Mouse (Mus musculus): ENCODE results near the gene Slc44a5. TPM values are rescaled to one million over a fixed set of nuclear protein-coding genes. Genes with fewer than 3 reads are reported as not detected.

Slc44a5 gene
- polyA plus RNA-seq, 1 experiment, result 0.35 TPM

DNA sequence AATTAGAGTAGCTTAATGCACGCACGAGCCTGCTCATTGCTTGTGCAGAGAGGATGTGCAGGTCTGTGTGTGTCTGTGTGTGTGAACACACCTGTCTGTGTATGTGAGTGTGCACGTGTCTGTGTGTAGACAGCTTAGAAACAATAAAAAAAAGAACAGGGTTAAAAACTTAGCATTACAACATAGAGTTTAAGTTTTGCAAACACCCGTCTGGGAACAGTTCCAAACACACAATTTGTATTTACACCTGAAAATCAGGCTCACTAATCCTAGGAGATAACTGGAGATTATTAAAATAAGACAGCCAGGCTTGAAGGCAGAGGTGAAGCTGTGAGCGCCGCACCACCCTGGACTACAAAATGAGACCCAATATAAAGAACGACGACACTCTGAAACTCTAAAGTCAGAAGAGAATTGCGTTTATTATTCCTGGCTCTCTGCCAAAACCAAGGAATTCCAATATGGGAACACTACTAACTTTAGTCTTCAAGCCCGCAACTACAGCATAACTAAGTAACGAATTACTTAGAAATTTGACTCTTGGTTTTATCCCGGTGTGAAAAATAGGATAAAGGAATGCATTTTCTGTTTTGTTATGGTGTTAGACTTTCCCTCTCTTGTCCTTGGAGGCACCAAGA is 30.1 kb upstream of the Slc44a5 start:
- Histone ChIP-seq H3K4me3 (ENCODE audit: insufficient read depth, low read length) (peak overlapping the region; percentile 79), H3K27ac (ENCODE audit: insufficient read depth, low read length) (peak overlapping the region; percentile 81), H3K4me1 (ENCODE audit: control insufficient read depth, insufficient read depth, low read length) (peaks cover 5% of the 10 kb centered on the region; the same call in 1 of the 2 replicates)
- TF ChIP-seq CTCF (IDR thresholded peaks at IDR 0.05; ENCODE audit: borderline replicate concordance, insufficient read depth, low read length), result no peak
- no peak for TF ChIP-seq POLR2A (IDR thresholded peaks at IDR 0.05; ENCODE audit: low read depth, low read length)

DNA sequence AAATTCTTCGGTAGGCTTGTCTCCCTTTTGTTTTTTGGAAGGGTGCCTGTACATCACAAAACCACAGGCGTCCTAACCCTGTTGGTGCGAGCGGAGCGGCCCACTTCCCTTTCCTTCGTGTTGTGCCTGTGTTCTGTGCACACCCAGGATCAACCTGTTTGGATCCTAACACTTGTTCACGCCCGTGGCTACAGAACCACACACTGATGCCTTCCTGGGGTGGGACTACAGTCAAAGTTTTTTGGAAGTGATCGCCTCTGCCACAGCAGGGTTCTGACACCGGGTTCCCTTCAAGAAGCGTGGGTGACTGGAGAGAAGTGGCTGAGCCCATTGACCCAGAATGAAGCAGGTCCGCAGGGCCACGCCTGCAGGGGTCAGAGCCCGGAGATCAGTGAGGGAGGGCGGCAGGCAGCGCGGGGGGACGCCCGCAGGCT is 29.3 kb upstream of the Slc44a5 start:
- Histone ChIP-seq H3K4me3 (ENCODE audit: insufficient read depth, low read length) (peak overlapping the region; percentile 79), H3K4me1 (ENCODE audit: control insufficient read depth, insufficient read depth, low read length) (peaks cover 5% of the 10 kb centered on the region; the same call in 1 of the 2 replicates), H3K27ac (ENCODE audit: insufficient read depth, low read length) (peak overlapping the region; percentile 81)
- no peak for TF ChIP-seq CTCF (IDR thresholded peaks at IDR 0.05; ENCODE audit: borderline replicate concordance, insufficient read depth, low read length)
- TF ChIP-seq POLR2A (IDR thresholded peaks at IDR 0.05; ENCODE audit: low read depth, low read length), result no peak

DNA sequence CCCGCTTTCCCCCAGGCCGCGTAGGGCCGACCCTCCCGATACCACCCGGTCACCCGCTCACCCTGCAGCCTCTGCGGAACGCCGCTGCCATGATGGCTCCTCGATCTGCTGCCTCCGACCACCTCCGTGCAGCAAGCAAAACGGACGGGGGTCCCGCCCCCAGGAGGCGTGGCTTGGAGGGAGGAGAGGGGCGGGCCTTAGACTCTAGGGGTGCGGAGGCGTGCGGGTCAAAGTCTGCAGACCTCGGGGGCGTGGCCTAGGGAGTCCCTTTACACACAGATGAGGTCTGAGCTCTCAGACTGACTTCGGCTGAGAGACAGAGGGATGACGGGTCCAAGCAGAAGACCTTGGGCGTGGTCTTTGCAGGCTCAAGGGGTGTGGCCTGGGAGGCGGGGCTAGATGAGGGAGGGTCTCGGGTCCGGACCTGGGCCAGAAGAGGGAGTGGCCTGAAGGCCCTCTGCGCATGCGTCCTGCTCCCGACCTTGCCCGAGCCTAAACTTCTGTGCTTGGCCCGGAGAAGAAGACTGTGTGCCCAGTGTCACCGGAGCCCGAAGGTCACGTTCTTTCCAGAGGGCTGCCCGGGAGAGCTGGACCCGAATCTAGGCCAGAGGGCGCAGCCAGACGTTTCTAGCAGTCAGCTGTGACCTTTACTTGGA is 28.8 kb upstream of the Slc44a5 start, which contains the start of gene Acadm:
Acadm (minus strand) TSS at position 298 of the 656 bp plus-strand sequence.
- H3K4me1 ChIP-seq (ENCODE audit: control insufficient read depth, insufficient read depth, low read length), result peaks cover 5% of the 10 kb centered on the region; the same call in 1 of the 2 replicates
- H3K27ac ChIP-seq (ENCODE audit: insufficient read depth, low read length), result peak within 1 kb of the TSS; percentile 81
- TF ChIP-seq POLR2A (IDR thresholded peaks at IDR 0.05; ENCODE audit: low read depth, low read length) (peak; percentile 96), CTCF (IDR thresholded peaks at IDR 0.05; ENCODE audit: borderline replicate concordance, insufficient read depth, low read length) (no peak)
- peak within 1 kb of the TSS; percentile 79 for H3K4me3 ChIP-seq (ENCODE audit: insufficient read depth, low read length)

GRCm38 (mm10) chr3:153947271-153947670 is 26.0 kb upstream of the Slc44a5 start:
- H3K4me1 ChIP-seq (ENCODE audit: control insufficient read depth, insufficient read depth, low read length), result peaks cover 5% of the 10 kb centered on the region; the same call in 1 of the 2 replicates
- H3K4me3 ChIP-seq (ENCODE audit: insufficient read depth, low read length), result no peak overlapping the region
- H3K27ac ChIP-seq (ENCODE audit: insufficient read depth, low read length), result no peak overlapping the region
- TF ChIP-seq CTCF (IDR thresholded peaks at IDR 0.05; ENCODE audit: borderline replicate concordance, insufficient read depth, low read length) (no peak), POLR2A (IDR thresholded peaks at IDR 0.05; ENCODE audit: low read depth, low read length) (no peak)

DNA sequence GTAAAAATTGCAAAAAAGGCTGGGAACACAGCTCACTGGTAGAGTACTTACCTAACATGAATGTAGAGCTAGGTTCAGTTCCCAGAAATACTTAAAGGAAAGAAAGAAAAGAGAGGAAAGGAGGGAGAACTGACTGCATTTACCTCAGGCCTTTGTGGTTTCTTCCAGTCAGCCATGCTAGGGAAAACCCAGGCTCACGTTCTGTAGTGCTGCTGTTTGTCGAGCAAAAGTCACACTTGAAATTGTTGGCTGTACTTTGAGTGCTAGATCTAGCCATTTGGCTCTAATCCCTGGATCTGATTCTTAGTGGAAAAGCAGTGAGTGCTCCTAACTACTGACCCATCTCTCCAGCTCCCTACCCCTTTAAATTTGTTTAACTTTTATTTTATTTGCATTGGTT is 25.1 kb upstream of the Slc44a5 start:
- Histone ChIP-seq H3K4me3 (ENCODE audit: insufficient read depth, low read length) (no peak overlapping the region), H3K4me1 (ENCODE audit: control insufficient read depth, insufficient read depth, low read length) (no peaks in the 10 kb centered on the region), H3K27ac (ENCODE audit: insufficient read depth, low read length) (no peak overlapping the region)
- TF ChIP-seq CTCF (IDR thresholded peaks at IDR 0.05; ENCODE audit: borderline replicate concordance, insufficient read depth, low read length) (no peak), POLR2A (IDR thresholded peaks at IDR 0.05; ENCODE audit: low read depth, low read length) (no peak)

GRCm38 (mm10) chr3:153957916-153958315 is 15.3 kb upstream of the Slc44a5 start:
- Histone ChIP-seq H3K27ac (ENCODE audit: insufficient read depth, low read length) (no peak overlapping the region), H3K4me1 (ENCODE audit: control insufficient read depth, insufficient read depth, low read length) (no peaks in the 10 kb centered on the region), H3K4me3 (ENCODE audit: insufficient read depth, low read length) (no peak overlapping the region)
- TF ChIP-seq POLR2A (IDR thresholded peaks at IDR 0.05; ENCODE audit: low read depth, low read length), result no peak

DNA sequence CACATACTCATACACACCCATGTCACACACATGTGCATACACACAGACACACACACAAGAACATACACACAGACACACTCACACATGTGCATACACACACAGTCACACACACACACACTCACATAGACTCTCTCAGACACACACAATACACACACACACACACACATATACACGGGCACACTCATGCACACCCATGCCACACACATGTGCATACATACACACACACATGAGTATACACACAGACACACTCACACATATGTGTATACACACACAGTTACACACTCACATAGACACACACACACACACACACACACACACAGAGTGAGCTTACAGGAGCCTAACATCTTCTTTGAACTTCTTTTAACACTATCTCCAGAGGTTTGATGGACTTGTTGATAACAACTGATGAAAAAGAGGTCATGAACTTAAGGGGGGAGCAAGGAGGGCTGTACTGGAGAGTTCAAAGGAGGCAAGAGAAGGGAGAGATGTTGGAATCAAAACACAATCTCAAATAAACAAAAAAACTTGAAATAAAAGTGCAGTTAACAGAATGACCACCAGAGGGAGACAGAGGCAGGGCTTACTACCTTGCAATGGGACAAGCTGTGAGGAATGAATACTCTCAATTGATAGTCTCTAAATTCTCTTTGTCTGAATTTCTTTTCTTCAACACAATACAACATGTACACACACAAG is 14.1 kb upstream of the Slc44a5 start:
- no peak overlapping the region for H3K4me3 ChIP-seq (ENCODE audit: insufficient read depth, low read length)
- no peaks in the 10 kb centered on the region for H3K4me1 ChIP-seq (ENCODE audit: control insufficient read depth, insufficient read depth, low read length)
- TF ChIP-seq CTCF (IDR thresholded peaks at IDR 0.05; ENCODE audit: borderline replicate concordance, insufficient read depth, low read length), result no peak
- no peak for TF ChIP-seq POLR2A (IDR thresholded peaks at IDR 0.05; ENCODE audit: low read depth, low read length)
- no peak overlapping the region for H3K27ac ChIP-seq (ENCODE audit: insufficient read depth, low read length)

- H3K27ac ChIP-seq (ENCODE audit: insufficient read depth, low read length), result no peak overlapping the region
- TF ChIP-seq CTCF (IDR thresholded peaks at IDR 0.05; ENCODE audit: borderline replicate concordance, insufficient read depth, low read length) (no peak), POLR2A (IDR thresholded peaks at IDR 0.05; ENCODE audit: low read depth, low read length) (no peak)
- no peak overlapping the region for H3K4me3 ChIP-seq (ENCODE audit: insufficient read depth, low read length)
- H3K4me1 ChIP-seq (ENCODE audit: control insufficient read depth, insufficient read depth, low read length), result no peaks in the 10 kb centered on the region
Measured at GRCm38 (mm10) chr3:153959731-153960207, 13.5 kb upstream of the Slc44a5 start.

GRCm38 (mm10) chr3:153960884-153961283 is 12.4 kb upstream of the Slc44a5 start:
- TF ChIP-seq POLR2A (IDR thresholded peaks at IDR 0.05; ENCODE audit: low read depth, low read length), result no peak
- TF ChIP-seq CTCF (IDR thresholded peaks at IDR 0.05; ENCODE audit: borderline replicate concordance, insufficient read depth, low read length), result no peak
- Histone ChIP-seq H3K4me1 (ENCODE audit: control insufficient read depth, insufficient read depth, low read length) (no peaks in the 10 kb centered on the region), H3K27ac (ENCODE audit: insufficient read depth, low read length) (no peak overlapping the region), H3K4me3 (ENCODE audit: insufficient read depth, low read length) (no peak overlapping the region)
